Mouse (Mus musculus): ENCODE data around the gene Mta1.

The Mta1 gene

GRCm38 (mm10) chr12:113135401-113135800 lies 37.3 kb downstream of the Mta1 start:
- DNase-seq = no peak

- DNase-seq = no peak
Observed at GRCm38 (mm10) chr12:113136492-113137020, 38.5 kb downstream of the Mta1 start.

GRCm38 (mm10) chr12:113137260-113138213 lies 39.5 kb downstream of the Mta1 start:
- no peak for DNase-seq

- DNase-seq = no peak
Observed at GRCm38 (mm10) chr12:113138291-113138690, 40.2 kb downstream of the Mta1 start.

GRCm38 (mm10) chr12:113138901-113139864 lies 41.1 kb downstream of the Mta1 start:
- no peak for DNase-seq

GRCm38 (mm10) chr12:113139908-113140615 lies 42.0 kb downstream of the Mta1 start, which contains the start of gene Crip2:
TSS of gene Crip2 (plus strand) at chr12:113140236.
- DNase-seq = peak; percentile 88 to 92

- DNase-seq = no peak
Observed at GRCm38 (mm10) chr12:113140616-113141411, 42.7 kb downstream of the Mta1 start.

GRCm38 (mm10) chr12:113141531-113141973 lies 43.5 kb downstream of the Mta1 start:
- DNase-seq = no peak

- no peak for DNase-seq
Observed at GRCm38 (mm10) chr12:113142021-113142975, 44.2 kb downstream of the Mta1 start.

GRCm38 (mm10) chr12:113143164-113143563 lies 45.1 kb downstream of the Mta1 start:
- DNase-seq = no peak

- no peak for DNase-seq
Observed at GRCm38 (mm10) chr12:113144001-113144756, 46.1 kb downstream of the Mta1 start.

- DNase-seq = no peak
Observed at GRCm38 (mm10) chr12:113144886-113145285, 46.8 kb downstream of the Mta1 start.

- DNase-seq = no peak
Observed at GRCm38 (mm10) chr12:113145591-113145990, 47.5 kb downstream of the Mta1 start.

- peak; percentile 73 to 80 for DNase-seq
Observed at GRCm38 (mm10) chr12:113146112-113147057, 48.3 kb downstream of the Mta1 start, which contains the start of gene Crip1. TSS of gene Crip1 (plus strand) at chr12:113146316.

GRCm38 (mm10) chr12:113147481-113147880 lies 49.4 kb downstream of the Mta1 start:
- DNase-seq = no peak

GRCm38 (mm10) chr12:113148381-113149035 lies 50.4 kb downstream of the Mta1 start:
- DNase-seq = no peak

GRCm38 (mm10) chr12:113149341-113149740 lies 51.3 kb downstream of the Mta1 start:
- no peak for DNase-seq

Data from thymus, adult 18-20 months (tissue).